Mouse (Mus musculus): Measurements from ENCODE around the gene Nos3. TPM values are rescaled to one million over a fixed set of nuclear protein-coding genes. Genes with fewer than 3 reads are reported as not detected.
A peak's percentile ranks its signal among the peaks of the same experiment; 100 is the strongest.

Gene Nos3
- polyA plus RNA-seq, 1 experiment from 2014 or later = 12.0 TPM

GRCm38 (mm10) chr5:24348546-24348945, 16.1 kb upstream of the Nos3 start:
- ATAC-seq (ENCODE audit: low FRiP score, low TSS enrichment) = no peak
- WGBS = under 1% methylated on average over 28 of the region's 30 CpGs
- peak overlapping the region; percentile 51; the same call in 1 of the 2 replicates for H3K9ac ChIP-seq (ENCODE audit: low read depth, low read length)

GRCm38 (mm10) chr5:24350073-24350472, 14.5 kb upstream of the Nos3 start:
- H3K4me2 ChIP-seq (replicated peaks; ENCODE audit: low read depth, low read length) = peak overlapping the region; percentile 99; the same call in 1 of the 2 replicates
- peak overlapping the region; percentile 73; the same call in 1 of the 2 replicates for H3K4me3 ChIP-seq (ENCODE audit: low read length)
- no peak overlapping the region for H3K27ac ChIP-seq (ENCODE audit: low read depth, low read length)
- H3K27me3 ChIP-seq (ENCODE audit: control insufficient read depth, insufficient read depth, low read length) = peaks cover 10% of the 10 kb centered on the region; the same call in 1 of the 2 replicates
- H3K4me1 ChIP-seq (ENCODE audit: control insufficient read depth, insufficient read depth, low read length) = peaks cover 56% of the 10 kb centered on the region
- no peaks in the 10 kb centered on the region for H3K36me3 ChIP-seq (ENCODE audit: control insufficient read depth, insufficient read depth, low read length)
- no peaks in the 10 kb centered on the region for H3K9me3 ChIP-seq (ENCODE audit: control insufficient read depth, low read length)
- ATAC-seq (ENCODE audit: low FRiP score, low TSS enrichment) = no peak
- no peak overlapping the region for H3K9ac ChIP-seq (ENCODE audit: low read depth, low read length)
- WGBS = 52% methylated on average over 3 of the region's 3 CpGs

More at GRCm38 (mm10) chr5:24348546-24348945, 16.1 kb upstream of the Nos3 start:
- Histone ChIP-seq H3K27me3 (ENCODE audit: control insufficient read depth, insufficient read depth, low read length) (peaks cover 8% of the 10 kb centered on the region; the same call in 1 of the 2 replicates), H3K27ac (ENCODE audit: low read depth, low read length) (no peak overlapping the region), H3K9me3 (ENCODE audit: control insufficient read depth, low read length) (no peaks in the 10 kb centered on the region), H3K4me3 (ENCODE audit: low read length) (peak overlapping the region; percentile 51), H3K4me1 (ENCODE audit: control insufficient read depth, insufficient read depth, low read length) (peaks cover 66% of the 10 kb centered on the region), H3K36me3 (ENCODE audit: control insufficient read depth, insufficient read depth, low read length) (no peaks in the 10 kb centered on the region), H3K4me2 (replicated peaks; ENCODE audit: low read depth, low read length) (peak overlapping the region; percentile 96)

- H3K4me1 ChIP-seq (ENCODE audit: control insufficient read depth, insufficient read depth, low read length) = peaks cover 50% of the 10 kb centered on the region
- no peaks in the 10 kb centered on the region for H3K9me3 ChIP-seq (ENCODE audit: control insufficient read depth, low read length)
- 45% methylated on average over 12 of the region's 15 CpGs for WGBS
- ATAC-seq (ENCODE audit: low FRiP score, low TSS enrichment) = no peak
- peak overlapping the region; percentile 73 for H3K4me3 ChIP-seq (ENCODE audit: low read length)
- H3K27me3 ChIP-seq (ENCODE audit: control insufficient read depth, insufficient read depth, low read length) = peaks cover 10% of the 10 kb centered on the region; the same call in 1 of the 2 replicates
- H3K36me3 ChIP-seq (ENCODE audit: control insufficient read depth, insufficient read depth, low read length) = no peaks in the 10 kb centered on the region
- H3K4me2 ChIP-seq (replicated peaks; ENCODE audit: low read depth, low read length) = peak overlapping the region; percentile 99
- H3K27ac ChIP-seq (ENCODE audit: low read depth, low read length) = peak overlapping the region; percentile 67; the same call in 1 of the 2 replicates
- H3K9ac ChIP-seq (ENCODE audit: low read depth, low read length) = peak overlapping the region; percentile 76
Measured at GRCm38 (mm10) chr5:24350531-24351250, 13.9 kb upstream of the Nos3 start.

GRCm38 (mm10) chr5:24351278-24351677, 13.3 kb upstream of the Nos3 start, which contains the start of gene Kcnh2:
TSS of gene Kcnh2 (minus strand) at chr5:24351604.
- no peaks in the 10 kb centered on the region for H3K36me3 ChIP-seq (ENCODE audit: control insufficient read depth, insufficient read depth, low read length)
- peak within 1 kb of the TSS; percentile 77 for H3K27ac ChIP-seq (ENCODE audit: low read depth, low read length)
- H3K27me3 ChIP-seq (ENCODE audit: control insufficient read depth, insufficient read depth, low read length) = peaks cover 10% of the 10 kb centered on the region; the same call in 1 of the 2 replicates
- 0% methylated on average over 51 of the region's 53 CpGs for WGBS
- H3K4me3 ChIP-seq (ENCODE audit: low read length) = peak within 1 kb of the TSS; percentile 73
- H3K4me1 ChIP-seq (ENCODE audit: control insufficient read depth, insufficient read depth, low read length) = peaks cover 49% of the 10 kb centered on the region
- peak within 1 kb of the TSS; percentile 99 for H3K4me2 ChIP-seq (replicated peaks; ENCODE audit: low read depth, low read length)
- ATAC-seq (ENCODE audit: low FRiP score, low TSS enrichment) = peak; percentile 32
- H3K9me3 ChIP-seq (ENCODE audit: control insufficient read depth, low read length) = no peaks in the 10 kb centered on the region
- peak within 1 kb of the TSS; percentile 76 for H3K9ac ChIP-seq (ENCODE audit: low read depth, low read length)

GRCm38 (mm10) chr5:24351701-24352171, 12.9 kb upstream of the Nos3 start:
- no peaks in the 10 kb centered on the region for H3K36me3 ChIP-seq (ENCODE audit: control insufficient read depth, insufficient read depth, low read length)
- H3K4me2 ChIP-seq (replicated peaks; ENCODE audit: low read depth, low read length) = peak overlapping the region; percentile 99
- peak overlapping the region; percentile 77 for H3K27ac ChIP-seq (ENCODE audit: low read depth, low read length)
- H3K27me3 ChIP-seq (ENCODE audit: control insufficient read depth, insufficient read depth, low read length) = peaks cover 10% of the 10 kb centered on the region; the same call in 1 of the 2 replicates
- H3K9me3 ChIP-seq (ENCODE audit: control insufficient read depth, low read length) = no peaks in the 10 kb centered on the region
- peak overlapping the region; percentile 73 for H3K4me3 ChIP-seq (ENCODE audit: low read length)
- 1% methylated on average over 37 of the region's 41 CpGs for WGBS
- peaks cover 49% of the 10 kb centered on the region for H3K4me1 ChIP-seq (ENCODE audit: control insufficient read depth, insufficient read depth, low read length)
- ATAC-seq (ENCODE audit: low FRiP score, low TSS enrichment) = peak; percentile 77
- H3K9ac ChIP-seq (ENCODE audit: low read depth, low read length) = peak overlapping the region; percentile 76

GRCm38 (mm10) chr5:24352251-24352859, 12.3 kb upstream of the Nos3 start:
- WGBS = under 1% methylated on average over 24 of the region's 24 CpGs
- peaks cover 49% of the 10 kb centered on the region for H3K4me1 ChIP-seq (ENCODE audit: control insufficient read depth, insufficient read depth, low read length)
- 0 out of 2 replicates have a peak overlapping the region, but pooled peaks have one; percentile 13 for H3K9ac ChIP-seq (ENCODE audit: low read depth, low read length)
- H3K36me3 ChIP-seq (ENCODE audit: control insufficient read depth, insufficient read depth, low read length) = no peaks in the 10 kb centered on the region
- H3K27ac ChIP-seq (ENCODE audit: low read depth, low read length) = peak overlapping the region; percentile 77
- ATAC-seq (ENCODE audit: low FRiP score, low TSS enrichment) = peak; percentile 74
- no peaks in the 10 kb centered on the region for H3K9me3 ChIP-seq (ENCODE audit: control insufficient read depth, low read length)
- H3K27me3 ChIP-seq (ENCODE audit: control insufficient read depth, insufficient read depth, low read length) = peaks cover 10% of the 10 kb centered on the region; the same call in 1 of the 2 replicates
- peak overlapping the region; percentile 73 for H3K4me3 ChIP-seq (ENCODE audit: low read length)
- peak overlapping the region; percentile 99 for H3K4me2 ChIP-seq (replicated peaks; ENCODE audit: low read depth, low read length)

GRCm38 (mm10) chr5:24353327-24353726, 11.3 kb upstream of the Nos3 start:
- no peak overlapping the region; the same call in 1 of the 2 replicates for H3K4me2 ChIP-seq (replicated peaks; ENCODE audit: low read depth, low read length)
- H3K27ac ChIP-seq (ENCODE audit: low read depth, low read length) = peak overlapping the region; percentile 77
- no peak overlapping the region for H3K9ac ChIP-seq (ENCODE audit: low read depth, low read length)
- H3K4me3 ChIP-seq (ENCODE audit: low read length) = no peak overlapping the region; the same call in 1 of the 2 replicates
- no peak for ATAC-seq (ENCODE audit: low FRiP score, low TSS enrichment)
- no peaks in the 10 kb centered on the region for H3K36me3 ChIP-seq (ENCODE audit: control insufficient read depth, insufficient read depth, low read length)
- no peaks in the 10 kb centered on the region for H3K9me3 ChIP-seq (ENCODE audit: control insufficient read depth, low read length)
- 21% methylated on average over 4 of the region's 4 CpGs for WGBS
- H3K4me1 ChIP-seq (ENCODE audit: control insufficient read depth, insufficient read depth, low read length) = peaks cover 40% of the 10 kb centered on the region
- peaks cover 10% of the 10 kb centered on the region; the same call in 1 of the 2 replicates for H3K27me3 ChIP-seq (ENCODE audit: control insufficient read depth, insufficient read depth, low read length)

- H3K4me1 ChIP-seq (ENCODE audit: control insufficient read depth, insufficient read depth, low read length) = peaks cover 23% of the 10 kb centered on the region
- no peak overlapping the region for H3K4me2 ChIP-seq (replicated peaks; ENCODE audit: low read depth, low read length)
- H3K9me3 ChIP-seq (ENCODE audit: control insufficient read depth, low read length) = no peaks in the 10 kb centered on the region
- no peak for ATAC-seq (ENCODE audit: low FRiP score, low TSS enrichment)
- WGBS = 65% methylated on average over 4 of the region's 4 CpGs
- no peak overlapping the region for H3K4me3 ChIP-seq (ENCODE audit: low read length)
- H3K9ac ChIP-seq (ENCODE audit: low read depth, low read length) = no peak overlapping the region
- H3K36me3 ChIP-seq (ENCODE audit: control insufficient read depth, insufficient read depth, low read length) = no peaks in the 10 kb centered on the region
- no peak overlapping the region for H3K27ac ChIP-seq (ENCODE audit: low read depth, low read length)
- H3K27me3 ChIP-seq (ENCODE audit: control insufficient read depth, insufficient read depth, low read length) = peaks cover 2% of the 10 kb centered on the region; the same call in 1 of the 2 replicates
Measured at GRCm38 (mm10) chr5:24356764-24357163, 7.8 kb upstream of the Nos3 start.
